Mouse (Mus musculus): Measurements from ENCODE around the gene Vsir.

Vsir gene

GRCm38 (mm10) chr10:60346701-60347405, at the start of gene Vsir:
Vsir (plus strand) TSS chr10:60346851.
- peak; percentile 45 for DNase-seq (ENCODE audit: low read depth, low spot score)

GRCm38 (mm10) chr10:60299636-60300035, 47.0 kb upstream of the Vsir start:
- DNase-seq (ENCODE audit: low read depth, low spot score) = peak; percentile 13

- DNase-seq (ENCODE audit: low read depth, low spot score) = peak; percentile 5
These were observed 43.2 kb upstream of the Vsir start for GRCm38 (mm10) chr10:60303419-60303818.

- DNase-seq (ENCODE audit: low read depth, low spot score) = peak; percentile 89
These were observed 41.6 kb upstream of the Vsir start for GRCm38 (mm10) chr10:60304854-60305628.

GRCm38 (mm10) chr10:60310629-60311028, 36.0 kb upstream of the Vsir start:
- DNase-seq (ENCODE audit: low read depth, low spot score) = peak; percentile 44

GRCm38 (mm10) chr10:60313606-60314005, 33.0 kb upstream of the Vsir start:
- DNase-seq (ENCODE audit: low read depth, low spot score) = peak; percentile 53

GRCm38 (mm10) chr10:60316166-60316565, 30.5 kb upstream of the Vsir start:
- DNase-seq (ENCODE audit: low read depth, low spot score) = no peak

- peak; percentile 19 for DNase-seq (ENCODE audit: low read depth, low spot score)
These were observed 17.5 kb upstream of the Vsir start for GRCm38 (mm10) chr10:60328963-60329650.

- DNase-seq (ENCODE audit: low read depth, low spot score) = no peak
These were observed 12.1 kb upstream of the Vsir start for GRCm38 (mm10) chr10:60334583-60334982.

GRCm38 (mm10) chr10:60335021-60335420, 11.6 kb upstream of the Vsir start:
- DNase-seq (ENCODE audit: low read depth, low spot score) = no peak

- DNase-seq (ENCODE audit: low read depth, low spot score) = no peak
These were observed 5.1 kb upstream of the Vsir start for GRCm38 (mm10) chr10:60341528-60341927.

GRCm38 (mm10) chr10:60344111-60344510, 2.5 kb upstream of the Vsir start:
- DNase-seq (ENCODE audit: low read depth, low spot score) = peak; percentile 48

GRCm38 (mm10) chr10:60346056-60346455, 595 bp upstream of the Vsir start:
- DNase-seq (ENCODE audit: low read depth, low spot score) = no peak

GRCm38 (mm10) chr10:60347768-60348610, 1.3 kb downstream of the Vsir start:
- no peak for DNase-seq (ENCODE audit: low read depth, low spot score)

- DNase-seq (ENCODE audit: low read depth, low spot score) = peak; percentile 26
These were observed 2.4 kb downstream of the Vsir start for GRCm38 (mm10) chr10:60349056-60349455.

- no peak for DNase-seq (ENCODE audit: low read depth, low spot score)
These were observed 3.0 kb downstream of the Vsir start for GRCm38 (mm10) chr10:60349644-60350043.

- DNase-seq (ENCODE audit: low read depth, low spot score) = no peak
These were observed 3.6 kb downstream of the Vsir start for GRCm38 (mm10) chr10:60350077-60350804.

GRCm38 (mm10) chr10:60350805-60351167, 4.1 kb downstream of the Vsir start:
- peak; percentile 74 for DNase-seq (ENCODE audit: low read depth, low spot score)

- DNase-seq (ENCODE audit: low read depth, low spot score) = no peak
These were observed 4.6 kb downstream of the Vsir start for GRCm38 (mm10) chr10:60351248-60351647.

GRCm38 (mm10) chr10:60351761-60352455, 5.3 kb downstream of the Vsir start:
- peak; percentile 46 for DNase-seq (ENCODE audit: low read depth, low spot score)

Data from brain, adult 2 months (tissue).